Mouse (Mus musculus) stomach, embryonic 14.5 days (tissue): ENCODE results near the gene Adcy1. TPM values are rescaled to one million over a fixed set of nuclear protein-coding genes. Genes with fewer than 3 reads are reported as not detected.
A peak's percentile ranks its signal among the peaks of the same experiment; 100 is the strongest.

ENCODE experiments used
- ATAC-seq: fragments of 200-750 bp; cut with Nextera tagmentation; 2 replicates; pipeline ENCODE4 v1.8.0; 2017; ENCODE audit warnings: low read depth, moderate TSS enrichment; ENCODE audit not compliant: insufficient number of reproducible peaks, insufficient read depth, low FRiP score
- H3K27ac ChIP-seq: fragments of 300-500 bp; sonication (generic); 2 replicates; pipeline ENCODE4 v1.5.1; 2014; ENCODE audit warnings: mild to moderate bottlenecking, low read length, moderate library complexity, mixed read lengths
- H3K27me3 ChIP-seq: fragments of 300-500 bp; sonication (generic); 2 replicates; pipeline ENCODE4 v1.6.1; 2014; ENCODE audit warnings: low read length, control low read depth, mixed read lengths; ENCODE audit not compliant: control insufficient read depth, insufficient read depth
- H3K36me3 ChIP-seq: fragments of 300-500 bp; sonication (generic); 2 replicates; pipeline ENCODE4 v1.6.1; 2014; ENCODE audit warnings: mild to moderate bottlenecking, control low read depth, low read length, moderate library complexity, mixed read lengths; ENCODE audit not compliant: control insufficient read depth, insufficient read depth
- H3K4me1 ChIP-seq: fragments of 300-500 bp; sonication (generic); 2 replicates; pipeline ENCODE4 v1.6.1; 2014; ENCODE audit warnings: low read length, control low read depth, mixed read lengths; ENCODE audit not compliant: control insufficient read depth, insufficient read depth
- H3K4me2 ChIP-seq: fragments of 300-500 bp; sonication (generic); replicated peaks from 2 replicates; pipeline ENCODE4 v1.6.1; 2014; ENCODE audit warnings: low read depth, low read length, control low read depth
- H3K4me3 ChIP-seq: fragments of 300-500 bp; sonication (generic); 2 replicates; pipeline ENCODE4 v1.5.1; 2014; ENCODE audit warnings: low read depth, low read length, control low read depth
- H3K9ac ChIP-seq: fragments of 300-500 bp; sonication (generic); replicated peaks from 2 replicates; pipeline ENCODE4 v1.6.1; 2014; ENCODE audit warnings: low read depth, mild to moderate bottlenecking, control low read depth, low read length, moderate library complexity, mixed read lengths
- H3K9me3 ChIP-seq: fragments of 300-500 bp; sonication (generic); 2 replicates; pipeline ENCODE4 v1.6.1; 2016; ENCODE audit warnings: low read depth, low read length, control low read depth; ENCODE audit not compliant: control insufficient read depth
- WGBS: fragments of 180-500 bp; shearing (Covaris S2); extraction: QIAGEN DNeasy Blood & Tissue Kit; methylation state at CpG from one replicate; pipeline ENCODE4 v1.1.7; 2014; 5-methylcytosine and 5-hydroxymethylcytosine counted together
- polyA plus RNA-seq: library from polyadenylated mRNA; unstranded; fragments of >200 nt; fragmentation: Nextera tagmentation; extraction: Ambion mirVana; gene quantifications from 2 replicates; pipeline ENCODE4 v1.2.1, GENCODE M21; 2014

The Adcy1 gene
- polyA plus RNA-seq, 1 experiment from 2014 or later: 4.4 TPM

GRCm38 (mm10) chr11:7198006-7198405, 134.7 kb downstream of the Adcy1 start:
- Histone ChIP-seq H3K9me3 (no peaks in the 10 kb centered on the region), H3K4me2 (no peak overlapping the region), H3K9ac (no peak overlapping the region), H3K27me3 (no peaks in the 10 kb centered on the region), H3K4me3 (no peak overlapping the region), H3K4me1 (0 out of 2 replicates have a peak, but pooled peaks cover 2% of the 10 kb centered on the region), H3K27ac (no peak overlapping the region), H3K36me3 (no peaks in the 10 kb centered on the region)
- 87% methylated on average over 19 of the region's 19 CpGs for WGBS
- ATAC-seq: no peak

GRCm38 (mm10) chr11:7198481-7199256, 135.4 kb downstream of the Adcy1 start:
- Histone ChIP-seq H3K27me3 (no peaks in the 10 kb centered on the region), H3K9ac (no peak overlapping the region), H3K9me3 (no peaks in the 10 kb centered on the region), H3K4me3 (no peak overlapping the region), H3K36me3 (no peaks in the 10 kb centered on the region), H3K4me1 (0 out of 2 replicates have a peak, but pooled peaks cover 2% of the 10 kb centered on the region), H3K4me2 (no peak overlapping the region), H3K27ac (no peak overlapping the region)
- 61% methylated on average over 10 of the region's 10 CpGs for WGBS
- no peak for ATAC-seq

- no peak overlapping the region for H3K27ac ChIP-seq
- H3K9ac ChIP-seq: no peak overlapping the region
- H3K27me3 ChIP-seq: no peaks in the 10 kb centered on the region
- H3K4me3 ChIP-seq: no peak overlapping the region
- 49% methylated on average over 14 of the region's 14 CpGs for WGBS
- no peaks in the 10 kb centered on the region for H3K36me3 ChIP-seq
- H3K9me3 ChIP-seq: no peaks in the 10 kb centered on the region
- 0 out of 2 replicates have a peak, but pooled peaks cover 2% of the 10 kb centered on the region for H3K4me1 ChIP-seq
- no peak for ATAC-seq
- H3K4me2 ChIP-seq: no peak overlapping the region
Observed at GRCm38 (mm10) chr11:7199736-7200392, 136.6 kb downstream of the Adcy1 start.

- H3K9me3 ChIP-seq: no peaks in the 10 kb centered on the region
- 78% methylated on average over 9 of the region's 9 CpGs for WGBS
- ATAC-seq: no peak
- 0 out of 2 replicates have a peak, but pooled peaks cover 2% of the 10 kb centered on the region for H3K4me1 ChIP-seq
- no peaks in the 10 kb centered on the region for H3K36me3 ChIP-seq
- no peak overlapping the region for H3K9ac ChIP-seq
- H3K4me3 ChIP-seq: no peak overlapping the region
- H3K27me3 ChIP-seq: no peaks in the 10 kb centered on the region
- no peak overlapping the region for H3K4me2 ChIP-seq
- no peak overlapping the region for H3K27ac ChIP-seq
Observed at GRCm38 (mm10) chr11:7200393-7200783, 137.1 kb downstream of the Adcy1 start.

- no peaks in the 10 kb centered on the region for H3K9me3 ChIP-seq
Observed at GRCm38 (mm10) chr11:7202206-7202605, 138.9 kb downstream of the Adcy1 start.

GRCm38 (mm10) chr11:7203846-7204245, 140.6 kb downstream of the Adcy1 start:
- no peak overlapping the region for H3K4me2 ChIP-seq
- no peak overlapping the region for H3K9ac ChIP-seq
- no peak for ATAC-seq
- H3K9me3 ChIP-seq: no peaks in the 10 kb centered on the region
- H3K4me3 ChIP-seq: no peak overlapping the region
- peaks cover 1% of the 10 kb centered on the region; the same call in 1 of the 2 replicates for H3K36me3 ChIP-seq
- H3K4me1 ChIP-seq: no peaks in the 10 kb centered on the region
- WGBS: 87% methylated on average over 9 of the region's 9 CpGs
- H3K27ac ChIP-seq: no peak overlapping the region
- H3K27me3 ChIP-seq: no peaks in the 10 kb centered on the region

More at GRCm38 (mm10) chr11:7202206-7202605, 138.9 kb downstream of the Adcy1 start:
- ATAC-seq: no peak
- Histone ChIP-seq H3K4me3 (no peak overlapping the region), H3K27ac (no peak overlapping the region), H3K4me1 (0 out of 2 replicates have a peak, but pooled peaks cover under 1% of the 10 kb centered on the region), H3K36me3 (no peaks in the 10 kb centered on the region), H3K4me2 (no peak overlapping the region), H3K27me3 (no peaks in the 10 kb centered on the region), H3K9ac (no peak overlapping the region)
- WGBS: 69% methylated on average over 7 of the region's 7 CpGs

GRCm38 (mm10) chr11:7210343-7210742, 147.1 kb downstream of the Adcy1 start:
- no peak overlapping the region for H3K9ac ChIP-seq
- H3K4me3 ChIP-seq: no peak overlapping the region
- ATAC-seq: no peak
- WGBS: 12% methylated on average over 6 of the region's 6 CpGs
- no peak overlapping the region for H3K4me2 ChIP-seq
- H3K27ac ChIP-seq: no peak overlapping the region
- peaks cover 6% of the 10 kb centered on the region; the same call in 1 of the 2 replicates for H3K36me3 ChIP-seq
- H3K9me3 ChIP-seq: no peaks in the 10 kb centered on the region
- peaks cover 8% of the 10 kb centered on the region; the same call in 1 of the 2 replicates for H3K27me3 ChIP-seq
- peaks cover 10% of the 10 kb centered on the region; the same call in 1 of the 2 replicates for H3K4me1 ChIP-seq

- H3K27ac ChIP-seq: no peak overlapping the region
- peaks cover 10% of the 10 kb centered on the region; the same call in 1 of the 2 replicates for H3K4me1 ChIP-seq
- peak overlapping the region; percentile 13; the same call in 1 of the 2 replicates for H3K4me2 ChIP-seq
- no peak for ATAC-seq
- peaks cover 8% of the 10 kb centered on the region; the same call in 1 of the 2 replicates for H3K27me3 ChIP-seq
- WGBS: 15% methylated on average over 9 of the region's 9 CpGs
- H3K36me3 ChIP-seq: peaks cover 6% of the 10 kb centered on the region; the same call in 1 of the 2 replicates
- H3K4me3 ChIP-seq: no peak overlapping the region
- H3K9ac ChIP-seq: no peak overlapping the region
- H3K9me3 ChIP-seq: no peaks in the 10 kb centered on the region
Observed at GRCm38 (mm10) chr11:7211211-7211610, 147.9 kb downstream of the Adcy1 start.
